Mouse (Mus musculus): ENCODE results near the gene Cntn2. TPM values are rescaled to one million over a fixed set of nuclear protein-coding genes. Genes with fewer than 3 reads are reported as not detected.
"Not testable (repeated sequence)": the region's sequence is repeated elsewhere in the genome, so short reads cannot be mapped to it uniquely, and the experiment has no call there.

Cntn2 gene
- total RNA-seq, 2 experiments from 2014 or later = 2.1 to 3.0 TPM

DNA sequence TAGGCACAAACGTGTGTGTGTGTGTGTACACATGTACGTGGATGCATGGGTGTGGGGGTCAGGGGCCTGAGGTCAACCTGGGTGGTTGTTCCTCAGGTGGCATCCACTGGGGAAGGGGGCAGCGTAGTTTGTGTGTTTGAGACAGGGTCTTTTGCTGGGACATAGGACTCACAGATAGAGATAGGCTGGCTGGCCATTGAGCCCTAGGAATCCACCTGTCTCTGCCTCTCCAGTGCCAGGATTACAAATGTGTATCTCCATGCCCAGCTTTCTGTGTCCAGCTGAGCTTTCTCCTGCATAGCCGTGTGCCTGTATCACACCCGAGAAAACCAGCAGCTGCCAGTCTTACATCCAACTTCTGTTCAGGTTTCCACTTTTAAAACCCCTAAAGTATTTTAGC is 33.3 kb downstream of the Cntn2 start:
- no peak for DNase-seq

DNA sequence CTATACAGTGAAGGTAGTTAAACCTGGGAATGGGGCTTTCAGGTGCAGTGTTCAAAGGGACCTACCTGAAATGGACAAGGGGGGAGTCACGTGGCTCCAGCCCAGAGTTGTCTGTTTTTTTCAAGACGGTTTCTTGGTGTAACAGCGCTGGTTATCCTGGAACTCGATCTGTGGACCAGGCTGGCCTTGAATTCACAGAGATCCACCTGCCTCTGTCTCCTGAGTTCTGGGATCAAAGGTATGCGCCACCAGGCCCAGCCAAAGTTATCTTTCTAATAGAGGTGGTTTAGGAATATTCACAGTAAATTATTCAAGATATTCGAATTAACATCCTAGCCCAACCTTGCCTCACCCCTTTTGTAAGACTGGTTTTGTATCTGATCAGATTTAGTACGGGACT is 36.4 kb downstream of the Cntn2 start:
- DNase-seq = no peak

DNA sequence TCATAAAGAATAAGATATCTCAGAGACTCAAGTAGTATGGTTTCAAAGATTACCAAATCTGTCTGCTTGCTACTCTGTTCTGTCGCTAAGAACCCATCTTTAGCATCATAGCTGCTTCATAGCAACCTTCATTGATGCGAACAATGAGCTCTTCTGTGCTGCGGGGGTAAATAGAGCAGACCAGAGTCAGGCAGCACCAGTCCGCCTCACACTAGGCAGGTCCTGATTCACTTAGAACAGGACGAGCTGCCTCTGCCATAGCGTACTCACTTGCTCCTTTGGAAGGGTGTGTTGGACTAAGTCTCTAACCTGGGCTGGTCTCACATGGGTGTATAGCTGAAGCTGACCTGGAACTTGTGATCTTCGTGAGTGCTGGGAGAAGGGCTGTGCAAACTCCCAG is 37.0 kb downstream of the Cntn2 start, which contains the start of gene Tmem81:
Gene Tmem81 (plus strand): TSS at position 173 of the 400 bp plus-strand sequence.
- DNase-seq = no peak

DNA sequence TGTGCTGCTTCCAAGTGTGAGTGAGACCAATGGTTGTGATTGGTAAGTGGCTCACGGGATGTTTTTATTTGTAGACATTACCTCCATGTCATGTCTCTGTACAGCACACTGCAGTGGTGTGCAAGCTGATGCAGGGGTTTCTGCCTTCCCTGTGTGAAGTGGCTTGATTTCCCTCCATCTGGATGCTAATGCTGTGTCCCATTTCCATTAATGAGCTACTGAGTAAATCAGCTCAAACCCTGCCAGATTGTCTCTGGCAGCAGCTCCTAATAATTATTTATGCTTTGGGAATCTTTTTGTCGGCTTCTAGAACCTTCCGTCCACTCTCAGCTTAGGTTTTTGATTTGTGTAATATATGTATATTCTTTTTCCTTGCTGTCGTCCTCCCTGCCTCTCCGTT is 37.9 kb downstream of the Cntn2 start:
- no peak for DNase-seq

DNA sequence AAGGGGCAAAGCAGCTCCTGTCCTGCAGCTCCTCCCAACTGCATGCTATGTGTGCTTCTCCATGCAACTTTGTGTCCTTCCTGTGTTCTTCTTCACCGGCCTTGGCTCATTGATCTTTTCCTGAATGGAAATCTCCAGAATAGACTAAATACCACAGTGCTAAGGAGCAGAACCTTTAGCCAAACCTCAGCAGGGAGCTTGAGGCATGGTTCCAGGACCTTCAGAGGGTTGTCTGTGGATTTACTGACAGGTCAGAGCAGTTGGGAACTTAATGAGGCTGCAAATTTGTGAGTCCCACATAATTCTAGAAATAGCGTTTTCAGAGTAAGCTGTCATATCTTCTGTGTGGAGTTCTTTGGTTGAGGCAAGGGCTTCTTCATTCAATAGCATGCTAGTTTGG is 42.5 kb downstream of the Cntn2 start:
- DNase-seq = no peak

DNA sequence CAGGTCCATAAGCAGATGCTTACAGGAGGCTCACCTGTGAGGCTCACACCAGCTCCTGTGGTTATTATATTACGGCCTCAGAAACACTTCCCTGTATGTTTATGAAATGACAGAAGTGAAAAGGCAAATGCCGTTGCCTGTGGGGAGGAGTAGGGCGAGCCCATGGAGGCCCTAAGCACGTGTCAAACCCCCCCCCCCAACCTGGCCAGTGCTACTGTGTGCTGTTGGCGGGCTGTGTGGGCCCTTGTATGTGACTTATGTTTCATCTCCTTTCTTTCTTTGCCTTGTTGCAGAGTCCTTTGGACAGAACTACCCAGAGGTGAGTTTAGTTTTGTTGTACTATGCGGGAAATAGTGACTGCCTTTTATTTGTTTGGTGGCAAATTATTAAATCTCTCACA is 59.3 kb downstream of the Cntn2 start:
- DNase-seq = no peak

DNA sequence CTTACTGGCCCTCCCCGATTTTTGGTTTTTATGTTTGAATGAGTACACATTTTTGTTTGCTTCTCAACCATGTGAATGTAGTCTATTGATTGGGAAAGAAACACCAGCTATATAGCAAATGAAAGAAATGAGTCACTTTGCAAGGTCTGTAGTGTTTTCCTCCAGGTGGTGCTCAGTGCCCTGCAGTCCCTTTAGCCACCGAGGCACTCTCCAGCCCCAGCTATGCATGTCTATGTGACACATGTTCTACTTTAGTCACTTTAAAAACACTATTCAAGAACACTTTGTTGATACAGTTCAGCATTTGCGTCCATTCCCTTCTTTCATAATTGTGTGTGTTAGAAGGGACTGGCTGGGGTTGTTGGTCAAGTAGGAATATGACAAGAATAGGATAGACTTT is 59.8 kb downstream of the Cntn2 start:
- no peak for DNase-seq

DNA sequence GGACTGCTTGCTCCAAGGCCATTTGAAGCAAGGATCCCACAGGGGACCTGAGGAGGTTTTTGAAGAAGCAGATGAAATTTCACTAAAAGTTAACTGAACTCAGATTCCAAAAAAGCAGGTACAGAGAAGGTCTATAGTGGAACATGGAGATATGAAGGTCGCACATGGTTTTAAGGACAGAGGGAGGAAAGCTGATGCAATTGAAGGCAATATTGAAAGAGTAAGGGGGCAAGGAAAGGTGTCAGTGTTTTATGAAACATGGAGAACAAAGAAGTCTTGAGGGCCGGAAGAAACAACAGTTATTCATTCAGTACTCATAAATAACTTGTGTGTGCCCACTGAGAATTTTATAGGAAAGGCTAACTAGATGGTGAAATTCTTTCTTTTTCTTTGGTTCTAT is 61.4 kb downstream of the Cntn2 start:
- no peak for DNase-seq

DNA sequence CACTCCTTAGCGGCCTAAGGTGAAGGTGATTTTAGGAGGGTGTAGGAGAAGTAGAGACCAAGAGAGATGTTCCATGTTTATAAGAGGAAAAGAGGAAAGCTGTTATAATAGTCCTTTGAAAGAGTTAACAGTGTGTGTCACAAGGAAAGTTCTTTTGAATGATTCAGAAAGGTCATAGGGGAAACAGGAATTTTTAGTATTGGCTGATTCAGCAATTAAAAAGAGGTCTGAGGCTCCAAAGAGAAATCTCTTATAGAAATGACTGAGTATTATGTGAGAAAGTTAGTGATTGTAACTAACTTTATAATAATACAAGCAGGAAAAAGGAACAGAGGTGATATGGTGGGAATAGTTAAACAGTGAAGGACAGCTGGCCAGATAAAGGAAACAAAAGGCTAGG is 63.6 kb downstream of the Cntn2 start:
- DNase-seq = no peak

DNA sequence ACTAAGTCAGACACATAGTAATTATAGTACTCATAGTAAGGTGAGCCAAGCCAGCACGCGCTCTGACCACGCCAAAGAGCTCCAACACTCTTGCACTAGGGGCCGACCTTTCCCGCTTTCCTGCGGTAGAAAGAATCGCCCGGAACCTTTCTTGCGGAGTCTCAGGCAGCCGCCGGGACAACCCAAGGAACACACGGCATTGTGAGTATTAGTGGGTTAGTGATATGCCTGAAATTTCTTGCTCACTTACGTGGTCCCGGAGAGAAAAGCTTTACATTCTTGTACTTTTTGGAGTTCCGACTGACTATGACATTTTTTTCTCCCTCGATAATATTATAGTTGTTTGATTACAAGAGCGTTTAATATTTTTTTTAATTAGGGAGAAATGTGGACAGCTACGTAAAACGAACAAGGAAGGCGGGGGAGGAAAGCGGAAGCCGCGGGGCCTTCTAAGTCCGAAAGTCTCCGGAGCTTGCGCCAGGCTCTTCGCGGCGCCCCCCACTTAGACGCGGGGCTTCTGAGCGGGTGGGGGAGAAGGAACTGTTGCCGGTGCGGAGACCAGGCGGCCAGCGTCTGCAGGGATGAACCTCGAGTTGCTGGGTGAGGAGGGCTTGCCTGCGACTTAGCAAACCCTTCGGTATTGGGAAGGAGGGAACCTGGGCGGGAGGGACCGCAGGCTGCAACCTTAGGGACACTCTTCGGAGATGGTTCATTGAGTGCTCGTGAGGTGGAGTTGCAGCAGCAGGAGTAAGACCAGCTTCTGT is 65.9 kb downstream of the Cntn2 start, which contains the start of gene Rbbp5:
Gene Rbbp5 (plus strand): TSS at position 438 of the 764 bp plus-strand sequence.
- peak; percentile 93 for DNase-seq

DNA sequence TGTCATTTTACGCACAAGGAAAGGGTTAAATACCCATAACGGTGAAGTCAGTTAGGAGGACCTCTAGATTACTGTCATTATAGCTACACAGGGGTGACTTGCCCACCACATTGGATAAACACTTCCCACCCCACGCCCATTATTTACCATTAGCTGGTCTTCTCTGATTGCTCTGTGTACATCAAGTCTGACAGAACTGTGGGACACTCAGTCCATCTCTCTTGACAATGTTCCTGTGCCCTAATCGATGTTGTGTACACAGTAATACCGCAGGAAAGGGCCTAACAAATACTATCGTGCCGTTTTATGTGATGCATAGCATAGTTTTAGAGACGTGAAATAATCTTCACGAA is 66.5 kb downstream of the Cntn2 start:
- no peak for DNase-seq

DNA sequence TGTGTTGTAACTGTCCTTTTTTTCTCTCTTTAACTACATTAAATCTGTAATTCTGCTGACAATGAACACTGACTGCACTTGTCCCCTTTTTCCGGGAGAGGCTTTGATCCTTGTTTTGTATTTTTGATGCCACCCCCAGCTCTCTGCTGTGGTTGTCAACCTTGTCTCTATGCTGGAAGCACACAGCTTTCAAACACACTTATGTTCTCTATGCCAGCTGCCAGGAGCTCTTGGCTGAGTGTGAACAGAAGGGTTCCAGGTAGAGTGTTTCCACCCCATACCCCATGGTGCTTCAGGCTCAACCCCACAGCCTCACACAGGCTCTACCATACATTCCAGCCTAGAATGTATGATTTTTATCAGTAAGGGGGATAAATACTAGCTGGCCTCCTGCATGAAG is 68.6 kb downstream of the Cntn2 start:
- DNase-seq = no peak

DNA sequence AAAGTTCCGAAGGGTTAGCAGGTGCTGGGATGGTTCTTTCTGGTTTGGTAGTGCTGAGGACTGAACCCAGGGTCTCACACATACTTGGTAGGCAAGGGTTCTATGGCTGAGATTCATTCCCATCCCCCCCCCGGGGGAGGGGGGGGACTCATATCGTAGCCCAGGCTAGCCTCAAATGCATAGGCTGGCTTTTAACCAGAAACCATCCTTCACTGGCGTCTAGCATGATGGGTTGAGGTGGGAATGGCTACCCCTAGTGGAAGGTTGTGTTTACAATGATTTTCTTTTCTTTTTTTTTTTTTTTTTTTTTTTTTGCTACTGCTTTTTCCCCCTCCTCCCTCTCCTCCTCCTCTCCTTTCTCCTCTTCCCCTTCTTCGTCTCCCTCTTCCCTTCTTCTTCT is 70.5 kb downstream of the Cntn2 start:
- DNase-seq = no peak

DNA sequence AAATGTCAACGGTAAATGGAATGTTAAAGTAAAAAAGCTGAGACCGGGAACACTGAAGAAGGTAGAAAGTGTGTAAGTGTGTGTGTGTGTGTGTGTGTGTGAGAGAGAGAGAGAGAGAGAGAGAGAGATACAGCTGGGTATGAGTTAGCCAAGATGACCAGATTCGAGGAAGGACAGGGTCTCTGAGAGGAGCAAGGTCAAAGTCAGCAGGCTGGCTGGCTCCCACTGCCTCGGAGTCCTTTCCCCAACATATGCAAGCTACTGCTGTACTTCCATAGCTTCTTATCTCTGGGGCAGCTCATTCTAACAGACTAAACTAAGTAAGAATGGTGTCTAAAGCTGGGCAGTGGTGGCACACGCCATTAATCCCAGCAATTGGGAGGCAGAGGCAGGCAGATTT is 71.6 kb downstream of the Cntn2 start:
- DNase-seq = no peak

DNA sequence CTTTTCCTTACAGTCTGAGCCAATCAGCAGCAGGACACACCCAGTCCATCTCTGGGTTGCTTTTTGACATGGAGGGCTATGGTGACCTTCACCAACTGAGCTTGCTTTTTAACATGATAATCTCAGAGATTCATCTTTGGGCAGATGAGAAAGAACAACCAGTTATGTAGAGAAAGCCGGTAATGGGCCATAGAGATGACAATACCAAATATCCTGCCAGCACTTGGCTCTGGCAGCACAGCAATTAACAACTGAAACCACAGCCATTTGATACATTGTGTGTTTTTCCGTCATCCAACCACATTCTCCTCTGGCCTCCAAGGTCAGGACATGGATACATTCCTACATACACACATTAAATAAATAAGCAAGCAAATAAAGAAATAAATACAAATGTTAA is 72.0 kb downstream of the Cntn2 start:
- DNase-seq = no peak

DNA sequence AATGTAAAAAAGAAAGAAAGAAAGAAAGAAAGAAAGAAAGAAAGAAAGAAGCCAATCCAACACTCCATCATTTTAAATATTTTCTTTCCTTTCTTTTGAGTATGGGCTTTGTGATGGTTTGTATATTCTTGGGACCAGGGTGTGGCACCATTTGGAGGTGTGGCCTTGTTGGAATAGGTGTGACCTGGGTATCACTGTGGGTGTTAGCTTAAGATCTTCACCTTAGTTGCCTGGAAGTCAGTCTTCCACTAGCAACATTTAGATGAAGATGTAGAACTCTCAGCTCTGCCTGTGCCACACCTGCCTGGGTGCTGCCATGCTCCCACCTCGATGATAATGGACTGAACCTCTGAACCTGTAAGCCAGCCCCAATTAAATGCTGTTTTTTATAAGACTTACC is 73.0 kb downstream of the Cntn2 start:
- not testable (repeated sequence) for DNase-seq

DNA sequence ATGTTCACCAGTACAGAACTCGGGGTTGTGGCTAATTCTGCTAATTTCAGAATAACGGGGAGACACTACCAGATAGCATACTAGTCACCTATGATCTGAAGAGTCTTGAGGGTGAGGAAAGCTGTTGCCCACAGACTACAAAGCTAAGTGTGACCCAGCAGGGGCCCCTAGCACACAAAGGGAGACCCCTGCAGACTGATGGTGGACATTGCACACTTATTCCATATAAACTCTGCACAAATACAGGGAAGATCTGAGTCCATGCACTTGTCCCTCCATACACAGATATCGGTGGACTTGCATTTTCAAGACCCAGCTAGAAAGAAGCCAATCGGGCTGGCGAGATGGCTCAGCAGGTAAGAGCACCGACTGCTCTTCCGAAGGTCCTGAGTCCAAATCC is 73.5 kb downstream of the Cntn2 start:
- DNase-seq = no peak

DNA sequence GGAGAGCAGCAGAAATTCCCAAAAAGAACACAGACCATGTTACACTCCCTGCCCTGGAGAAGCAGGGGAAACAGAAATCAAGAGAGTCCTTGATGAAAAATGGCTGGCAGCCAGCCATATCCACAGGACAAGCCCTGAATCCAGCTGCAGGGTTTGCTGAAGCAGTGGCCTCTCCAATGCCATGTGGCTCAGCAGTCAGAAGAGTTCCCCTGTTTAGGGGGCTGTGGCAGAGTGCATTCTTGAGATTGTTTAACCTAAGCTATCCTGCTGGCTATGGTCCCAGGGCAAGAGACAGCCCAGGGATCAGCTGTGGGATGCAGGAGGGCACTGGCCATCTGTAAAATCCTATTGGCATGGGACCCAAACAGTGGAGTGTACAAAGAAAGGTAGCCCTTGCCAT is 74.1 kb downstream of the Cntn2 start:
- DNase-seq = peak; percentile 31

DNA sequence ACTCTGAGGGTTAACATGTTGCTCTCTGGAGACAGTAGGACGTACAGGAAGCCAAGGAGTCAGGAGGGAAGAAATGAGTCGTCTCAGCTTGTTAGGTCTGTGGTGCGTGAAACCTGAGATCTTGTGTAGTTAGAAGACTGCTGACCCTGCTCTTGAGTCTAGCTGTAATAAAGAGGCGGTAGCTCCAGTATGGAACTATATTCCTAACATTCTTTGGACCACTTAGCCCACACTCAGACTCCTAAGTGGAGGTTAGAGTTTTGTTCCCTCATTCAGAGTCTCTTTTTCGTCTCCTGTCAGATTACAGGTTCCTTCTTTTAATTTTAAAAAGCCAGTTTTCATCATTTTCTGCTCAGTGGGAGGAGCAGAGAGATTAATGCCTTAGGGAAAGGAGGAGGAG is 78.4 kb downstream of the Cntn2 start:
- DNase-seq = no peak

Other genes with a start within 250 kb of the Cntn2 start
- 1 to 10 TPM; 4.1 to 5.8 TPM for gene Klhdc8a, start 244.6 kb downstream of the Cntn2 start, total RNA-seq (2021)
- 1 to 10 TPM; 5.3 to 5.8 TPM for gene Nuak2, start 227.1 kb downstream of the Cntn2 start, total RNA-seq (2021)
- 10 to 100 TPM; 17.0 to 17.5 TPM for gene Tmcc2, start 152.0 kb downstream of the Cntn2 start, total RNA-seq (2021)
- gene Dstyk, start 125.7 kb downstream of the Cntn2 start, total RNA-seq (2021) = 10 to 100 TPM; 16.9 to 17.3 TPM
- gene Rbbp5, start 65.9 kb downstream of the Cntn2 start, total RNA-seq (2021) = 10 to 100 TPM; 20.5 to 22.0 TPM
- gene Tmem81, start 37.0 kb downstream of the Cntn2 start, total RNA-seq (2021) = 1 to 10 TPM; 1.9 to 2.0 TPM
- 1 to 10 TPM; 1.0 to 1.1 TPM for gene Nfasc, start 198.5 kb upstream of the Cntn2 start, total RNA-seq (2021)